Mouse (Mus musculus) heart, postnatal 0 days (tissue): ENCODE results near the gene Cep72.

ENCODE experiments used
- CTCF ChIP-seq: IDR thresholded peaks from 2 replicates; pipeline ENCODE4 v1.5.1; 2016; ENCODE audit warnings: antibody characterized with exemption, control low read depth, low read depth
- EP300 ChIP-seq: IDR thresholded peaks from 2 replicates; pipeline ENCODE4 v1.6.1; 2016; ENCODE audit warnings: antibody characterized with exemption, low read depth

- TF ChIP-seq CTCF (no peak), EP300 (no peak)
Observed at GRCm38 (mm10) chr13:74062378-74063128, 454 bp upstream of the Cep72 start.
